Mouse (Mus musculus): Measurements from ENCODE around the gene Srsf10.

Gene Srsf10

GRCm38 (mm10) chr4:135855536-135856222 is at the start of gene Srsf10:
Gene Srsf10, plus strand, starts transcription at chr4:135855747.
- peak; percentile 97 to 98 for DNase-seq

GRCm38 (mm10) chr4:135814896-135815295 is 40.7 kb upstream of the Srsf10 start:
- no peak for DNase-seq

- DNase-seq: peak; percentile 38 to 79
Measured at GRCm38 (mm10) chr4:135816905-135817622, 38.5 kb upstream of the Srsf10 start.

GRCm38 (mm10) chr4:135818366-135818765 is 37.2 kb upstream of the Srsf10 start:
- DNase-seq: peak; percentile 72 to 81

GRCm38 (mm10) chr4:135819826-135820526 is 35.6 kb upstream of the Srsf10 start:
- DNase-seq: peak; percentile 83 to 89

GRCm38 (mm10) chr4:135821772-135822171 is 33.8 kb upstream of the Srsf10 start:
- DNase-seq: no peak

- peak in 1 of 2 experiments; percentile 77 for DNase-seq
Measured at GRCm38 (mm10) chr4:135823298-135823697, 32.2 kb upstream of the Srsf10 start.

DNA sequence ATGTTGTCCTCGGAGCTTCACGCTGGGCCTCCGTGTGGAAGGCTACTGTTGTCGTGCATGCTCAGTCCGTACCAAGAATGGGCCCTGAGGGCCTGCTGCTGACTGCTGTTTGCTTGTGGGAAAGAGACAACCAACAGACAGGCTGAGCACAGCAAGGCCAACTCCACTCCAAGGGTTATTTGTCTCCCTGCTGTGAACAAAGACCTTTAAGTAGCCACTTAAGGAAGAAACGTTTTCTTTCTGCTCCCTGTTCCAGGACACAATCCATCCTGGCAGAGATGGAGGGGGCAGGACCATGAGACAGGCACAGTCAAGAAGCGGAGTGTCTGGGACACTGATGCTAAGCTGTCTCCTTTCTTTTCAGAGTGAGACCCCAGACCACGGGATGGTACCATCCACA is 31.3 kb upstream of the Srsf10 start:
- no peak for DNase-seq

- DNase-seq: peak; percentile 91 to 92
Measured at GRCm38 (mm10) chr4:135828491-135828890, 27.1 kb upstream of the Srsf10 start.

DNA sequence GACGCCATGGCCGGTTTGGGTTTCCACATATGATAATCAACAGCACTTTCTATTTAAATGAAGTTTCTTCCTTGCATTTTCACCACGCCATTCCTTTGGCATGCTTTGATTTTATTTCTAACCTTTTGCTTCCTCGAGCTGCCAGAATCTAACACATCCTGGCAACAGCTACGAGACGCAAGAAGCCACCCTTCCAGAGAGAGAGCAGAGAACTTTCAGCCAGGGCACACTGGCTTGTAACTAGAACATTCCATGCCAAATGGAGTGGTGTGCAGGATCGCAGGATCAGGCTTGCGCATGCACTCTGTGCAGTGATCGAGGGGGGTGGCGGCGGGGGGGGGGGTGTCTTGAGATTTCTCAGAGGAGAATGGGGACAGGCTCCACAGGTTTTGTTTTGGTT is 23.5 kb upstream of the Srsf10 start:
- DNase-seq: peak; percentile 60 to 67

DNA sequence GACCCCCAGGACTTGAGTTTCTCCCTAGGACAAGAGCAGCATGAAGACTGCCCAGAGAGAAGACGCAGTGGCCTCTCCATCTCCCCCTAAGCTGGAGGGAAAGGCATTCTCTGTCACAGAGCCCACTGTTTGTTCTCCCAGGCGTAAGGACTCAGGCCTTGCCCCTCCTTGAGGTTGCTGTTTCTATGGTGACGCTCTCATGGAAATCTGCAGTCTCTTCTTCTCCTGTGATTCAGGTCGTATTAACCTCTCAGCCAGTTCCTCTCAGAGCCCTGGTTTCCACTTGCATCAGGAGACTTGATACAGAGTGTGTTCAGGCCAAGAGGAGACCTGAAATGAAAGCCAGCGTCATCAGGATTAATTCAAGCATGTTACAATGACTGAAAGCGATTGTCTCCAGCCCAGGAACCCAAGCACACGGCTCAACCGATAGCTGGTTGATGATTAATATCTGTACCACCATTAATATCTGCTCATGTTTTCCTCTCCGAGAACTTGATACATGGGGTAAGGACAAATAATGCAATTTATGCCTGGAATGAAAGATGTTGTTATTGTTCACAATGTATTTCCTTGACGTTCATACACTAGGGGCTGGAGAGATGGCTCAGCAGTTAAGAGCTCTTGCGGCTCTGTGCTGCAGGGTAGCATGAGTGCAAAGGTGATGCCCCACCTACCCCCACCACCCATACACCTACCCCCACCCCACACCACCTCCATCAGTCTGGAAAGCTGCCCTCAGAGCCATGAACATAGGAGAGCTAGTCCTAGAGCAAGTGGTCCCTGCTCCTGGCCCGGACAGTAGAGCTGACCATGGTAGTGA is 22.0 kb upstream of the Srsf10 start:
- no peak for DNase-seq

- DNase-seq: no peak
Measured at GRCm38 (mm10) chr4:135834124-135834717, 21.3 kb upstream of the Srsf10 start.

DNA sequence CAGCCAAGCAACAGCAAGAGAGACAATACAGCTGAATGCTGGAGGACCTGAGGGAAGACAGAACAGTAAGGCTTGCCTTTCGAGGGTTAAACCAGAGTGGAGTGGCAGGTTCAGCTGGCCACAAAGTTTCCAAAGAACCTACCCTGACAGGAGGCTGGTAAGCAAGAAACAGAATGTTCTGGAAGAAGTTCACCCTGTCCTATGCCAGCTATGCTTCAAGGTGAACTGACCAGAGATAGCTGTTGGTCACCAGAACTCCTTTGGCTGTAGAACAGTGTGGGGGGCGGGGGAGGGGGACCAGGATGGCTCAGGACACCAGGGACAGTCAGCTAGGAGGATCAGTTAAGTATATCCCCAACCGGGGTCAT is 16.6 kb upstream of the Srsf10 start:
- DNase-seq: no peak

- no peak for DNase-seq
Measured at GRCm38 (mm10) chr4:135839293-135840011, 16.1 kb upstream of the Srsf10 start.

GRCm38 (mm10) chr4:135844400-135844799 is 11.1 kb upstream of the Srsf10 start:
- no peak for DNase-seq

DNA sequence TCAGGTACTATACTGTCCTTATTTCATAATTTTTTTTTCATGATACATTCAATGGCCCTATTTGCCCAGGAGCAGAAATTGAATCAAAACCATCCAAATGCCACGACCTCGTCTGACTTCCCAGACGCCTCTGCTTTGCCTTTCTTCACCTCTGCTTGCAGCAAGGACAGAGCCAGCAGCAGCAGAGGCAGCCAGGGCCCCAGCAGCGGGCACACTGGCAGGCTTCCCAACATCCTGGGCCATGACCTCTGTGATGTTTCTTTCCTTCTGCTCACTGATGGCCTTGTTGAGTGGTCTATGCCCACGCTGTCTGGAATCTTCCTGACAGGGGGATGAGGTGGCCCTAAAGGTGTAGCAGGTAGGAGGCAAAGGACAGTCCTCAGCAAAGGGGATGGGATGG is 8.0 kb upstream of the Srsf10 start:
- peak in 1 of 2 experiments; percentile 55 for DNase-seq

DNA sequence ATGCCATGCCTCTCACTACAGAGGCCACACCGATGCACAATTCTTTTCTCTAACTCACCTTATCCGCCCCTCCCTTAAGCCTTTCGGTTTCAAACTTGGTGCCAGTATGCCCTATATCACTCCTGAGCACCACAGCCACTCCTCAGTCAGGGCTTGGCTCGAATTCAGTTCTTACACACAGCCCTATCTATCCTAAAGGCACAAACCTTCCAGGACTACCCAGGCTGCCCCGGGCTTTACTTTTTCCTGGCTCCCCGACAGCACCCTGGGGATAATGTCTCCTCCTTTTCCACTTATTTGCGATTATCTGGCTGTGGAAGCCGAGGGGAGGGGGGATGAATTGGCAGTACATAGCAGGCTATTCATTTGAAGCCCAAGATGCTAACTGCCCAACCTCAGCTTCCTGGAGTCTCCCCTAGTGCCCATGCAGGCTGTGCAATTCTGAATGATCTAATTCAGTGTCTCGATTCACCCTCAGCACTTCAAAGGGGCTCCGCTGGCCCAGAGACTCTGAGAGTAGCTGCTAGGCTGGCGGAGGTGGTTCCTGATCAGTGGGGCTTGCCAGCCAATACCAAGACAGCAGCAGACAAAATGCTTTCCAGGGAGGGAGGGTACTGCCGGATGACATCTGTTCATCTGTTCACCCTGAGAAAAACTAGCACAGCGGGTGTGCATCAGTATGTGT is 5.0 kb upstream of the Srsf10 start:
- DNase-seq: no peak

DNA sequence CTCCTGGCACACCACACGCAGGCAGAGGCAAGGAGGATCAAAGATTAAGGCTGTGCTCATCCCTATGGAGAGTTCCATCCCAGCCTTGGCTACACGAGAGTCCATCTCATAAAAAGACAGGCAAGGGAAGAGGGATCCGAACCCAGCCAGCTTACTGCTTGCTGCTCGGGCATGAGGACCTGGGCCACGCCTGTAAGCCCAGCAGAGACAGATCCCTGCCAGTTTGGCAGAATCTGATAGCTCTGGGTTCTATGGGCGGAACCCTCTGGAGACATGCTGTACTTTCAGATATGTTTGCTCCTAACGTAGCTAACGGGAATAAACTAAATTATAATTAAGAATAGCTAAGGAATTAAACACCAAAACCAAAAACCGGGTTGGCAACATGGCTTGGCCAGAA is 3.6 kb upstream of the Srsf10 start:
- no peak for DNase-seq

GRCm38 (mm10) chr4:135853987-135854546 is 1.5 kb upstream of the Srsf10 start:
- DNase-seq: no peak

GRCm38 (mm10) chr4:135854630-135855029 is 917 bp upstream of the Srsf10 start:
- DNase-seq: no peak

DNA sequence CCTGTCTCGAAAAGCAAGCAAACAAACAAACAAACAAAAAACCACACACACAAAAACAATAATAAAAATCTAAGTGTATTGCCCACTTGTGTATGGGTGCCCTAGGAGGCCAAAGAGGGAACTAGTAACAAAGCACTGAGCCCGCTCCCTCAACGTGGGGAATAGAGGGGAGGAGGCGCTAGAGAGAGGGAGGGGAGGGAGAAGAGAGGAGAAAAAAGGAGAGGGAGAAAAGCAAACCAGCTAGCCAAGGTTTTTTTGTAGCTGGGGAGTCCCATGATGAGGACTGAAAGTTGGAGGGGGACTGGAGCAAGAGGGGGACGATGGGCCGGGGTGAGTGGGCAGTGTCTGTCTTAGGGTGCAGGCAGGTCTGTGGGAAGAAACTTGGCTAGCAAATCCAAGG is 467 bp upstream of the Srsf10 start:
- no peak for DNase-seq

Measured in kidney, postnatal 36 days (tissue).